Mouse (Mus musculus) kidney, adult 2 months (tissue): ENCODE measurements around the gene BC147527. TPM values are rescaled to one million over a fixed set of nuclear protein-coding genes. Genes with fewer than 3 reads are reported as not detected.
A peak's percentile ranks its signal among the peaks of the same experiment; 100 is the strongest.
"Not testable (repeated sequence)": the region's sequence is repeated elsewhere in the genome, so short reads cannot be mapped to it uniquely, and the experiment has no call there.

Source experiments
- DNase-seq: peaks from one replicate; pipeline ENCODE4 v3.0.0; 2021
- H3K27ac ChIP-seq: fragments of 200-500 bp; 2 replicates; pipeline ENCODE4 v1.5.1; 2012; ENCODE audit warnings: low read depth, low read length, control low read depth, inconsistent platforms; ENCODE audit not compliant: insufficient read depth
- H3K27me3 ChIP-seq: fragments of 200-500 bp; replicated peaks from 2 replicates; pipeline ENCODE4 v1.6.1; 2012; ENCODE audit warnings: mild to moderate bottlenecking, moderate library complexity, low read length, inconsistent platforms; ENCODE audit not compliant: control insufficient read depth, insufficient read depth
- H3K36me3 ChIP-seq: fragments of 200-500 bp; 2 replicates; pipeline ENCODE4 v1.6.1; 2012; ENCODE audit warnings: mild to moderate bottlenecking, moderate library complexity, low read length, inconsistent platforms; ENCODE audit not compliant: control insufficient read depth, insufficient read depth
- H3K4me1 ChIP-seq: fragments of 200-500 bp; 2 replicates; pipeline ENCODE4 v1.6.1; 2011; ENCODE audit warnings: low read length; ENCODE audit not compliant: control insufficient read depth, insufficient read depth
- H3K4me3 ChIP-seq: fragments of 200-500 bp; 2 replicates; pipeline ENCODE4 v1.5.1; 2011; ENCODE audit warnings: mild to moderate bottlenecking, low read depth, low read length, control low read depth; ENCODE audit not compliant: insufficient read depth
- CTCF ChIP-seq: fragments of 200-500 bp; conservative IDR thresholded peaks from 2 replicates; pipeline ENCODE4 v1.5.1; 2011; ENCODE audit warnings: low read depth, mild to moderate bottlenecking, control low read depth, low read length, moderate library complexity, mixed read lengths; ENCODE audit not compliant: insufficient read depth, insufficient read length
- POLR2A ChIP-seq: fragments of 200-500 bp; IDR thresholded peaks from one replicate; pipeline ENCODE4 v1.6.1; 2011; ENCODE audit warnings: low read depth, low read length, control low read depth
- WGBS: fragments of 180-500 bp; shearing (Covaris S2); methylation state at CpG from one replicate; pipeline ENCODE4 v1.1.7; 2018; 5-methylcytosine and 5-hydroxymethylcytosine counted together
- polyA plus RNA-seq: library from polyadenylated mRNA; depleted of rRNA; stranded (reverse); fragments of >200 nt; gene quantifications from 2 replicates; pipeline ENCODE4 v1.2.3, GENCODE M21; 2012; rRNA removed

The BC147527 gene
- polyA plus RNA-seq, 1 experiment, result 0.78 TPM

- Histone ChIP-seq H3K36me3 (no peaks in the 10 kb centered on the region), H3K4me3 (no peak overlapping the region), H3K4me1 (no peaks in the 10 kb centered on the region), H3K27me3 (no peaks in the 10 kb centered on the region), H3K27ac (no peak overlapping the region)
- WGBS, result 63% methylated on average over 1 of the region's 1 CpGs
- TF ChIP-seq POLR2A, result no peak
- TF ChIP-seq CTCF, result no peak
- no peak for DNase-seq
Observed at GRCm38 (mm10) chr13:120299324-120299894, 783 bp upstream of the BC147527 start.

GRCm38 (mm10) chr13:120300853-120301252 lies 661 bp downstream of the BC147527 start:
- Histone ChIP-seq H3K27ac (no peak overlapping the region), H3K36me3 (no peaks in the 10 kb centered on the region), H3K4me3 (no peak overlapping the region), H3K27me3 (no peaks in the 10 kb centered on the region), H3K4me1 (no peaks in the 10 kb centered on the region)
- WGBS, result 71% methylated on average over 4 of the region's 4 CpGs
- DNase-seq, result no peak
- no peak for TF ChIP-seq CTCF
- TF ChIP-seq POLR2A, result no peak

GRCm38 (mm10) chr13:120310749-120311148 lies 10.6 kb downstream of the BC147527 start:
- no peaks in the 10 kb centered on the region for H3K36me3 ChIP-seq
- no peaks in the 10 kb centered on the region for H3K4me1 ChIP-seq

GRCm38 (mm10) chr13:120313584-120313983 lies 13.4 kb downstream of the BC147527 start:
- Histone ChIP-seq H3K4me1 (no peaks in the 10 kb centered on the region), H3K27me3 (no peaks in the 10 kb centered on the region), H3K4me3 (no peak overlapping the region), H3K36me3 (no peaks in the 10 kb centered on the region), H3K27ac (no peak overlapping the region)
- TF ChIP-seq POLR2A (no peak), CTCF (peak; percentile 32)
- DNase-seq, result no peak
- WGBS, result 49% methylated on average over 14 of the region's 14 CpGs

More at GRCm38 (mm10) chr13:120310749-120311148, 10.6 kb downstream of the BC147527 start:
- no peak overlapping the region for H3K4me3 ChIP-seq
- no peak for DNase-seq
- 77% methylated on average over 4 of the region's 4 CpGs for WGBS
- no peak for TF ChIP-seq CTCF
- TF ChIP-seq POLR2A, result no peak
- no peak overlapping the region for H3K27ac ChIP-seq
- H3K27me3 ChIP-seq, result no peaks in the 10 kb centered on the region

- 68% methylated on average over 3 of the region's 3 CpGs for WGBS
- H3K27me3 ChIP-seq, DNase-seq, H3K4me1 ChIP-seq, H3K4me3 ChIP-seq, H3K36me3 ChIP-seq, H3K27ac ChIP-seq: not testable (repeated sequence)
Observed at GRCm38 (mm10) chr13:120316578-120316977, 16.4 kb downstream of the BC147527 start, which contains the start of gene Tcstv3. Gene Tcstv3 (plus strand): TSS chr13:120316878.

- TF ChIP-seq CTCF (no peak), POLR2A (no peak)
- 63% methylated on average over 3 of the region's 3 CpGs for WGBS
Observed at GRCm38 (mm10) chr13:120320183-120320582, 20.0 kb downstream of the BC147527 start.

DNA sequence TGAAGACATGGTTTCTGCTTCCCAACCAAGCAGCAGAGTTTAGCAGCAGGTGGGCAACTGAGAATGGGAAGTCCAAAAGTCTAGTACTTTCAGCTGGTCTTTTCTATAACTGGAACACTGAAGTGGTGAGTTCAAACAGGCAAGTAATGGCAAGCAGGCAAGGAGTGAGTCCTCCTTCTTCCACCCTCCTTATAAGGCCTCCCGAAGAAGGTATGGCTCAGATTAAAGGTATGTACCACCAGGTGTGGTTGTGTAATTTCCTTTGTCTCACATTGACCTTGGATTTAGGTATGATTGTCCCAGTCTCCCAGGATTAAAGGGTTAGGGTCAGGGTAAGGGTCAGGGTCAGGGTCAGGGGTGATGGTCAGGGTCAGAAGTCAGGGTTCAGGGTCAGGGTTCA lies 20.5 kb downstream of the BC147527 start:
- H3K4me1 ChIP-seq, result no peaks in the 10 kb centered on the region
- TF ChIP-seq POLR2A (no peak), CTCF (no peak)
- 91% methylated on average over 1 of the region's 1 CpGs for WGBS
- H3K27ac ChIP-seq, result no peak overlapping the region
- H3K4me3 ChIP-seq, result no peak overlapping the region
- no peak for DNase-seq
- H3K36me3 ChIP-seq, result no peaks in the 10 kb centered on the region
- H3K27me3 ChIP-seq, result no peaks in the 10 kb centered on the region

More at GRCm38 (mm10) chr13:120320183-120320582, 20.0 kb downstream of the BC147527 start:
- no peak for DNase-seq
- Histone ChIP-seq H3K36me3 (no peaks in the 10 kb centered on the region), H3K27me3 (no peaks in the 10 kb centered on the region), H3K4me1 (no peaks in the 10 kb centered on the region), H3K4me3 (no peak overlapping the region), H3K27ac (no peak overlapping the region)

Other genes starting within 250 kb of the BC147527 start
- gene Gm21188, start 248.2 kb upstream of the BC147527 start, polyA plus RNA-seq, result 0.19 and 0.80 TPM in 2 replicates
- gene Gm20767, start 160.1 kb upstream of the BC147527 start, polyA plus RNA-seq, result not detected in 2 replicates
- gene Gm21818, start 128.0 kb upstream of the BC147527 start, polyA plus RNA-seq, result not detected in 2 replicates
- 0.19 and 0.81 TPM in 2 replicates for gene Gm21762, start 84.4 kb upstream of the BC147527 start, polyA plus RNA-seq
- gene Gm21731, start 61.3 kb upstream of the BC147527 start, polyA plus RNA-seq, result not detected in 2 replicates
- not detected in 2 replicates for gene AF067061, start 37.3 kb upstream of the BC147527 start, polyA plus RNA-seq
- gene Tcstv3, start 16.5 kb downstream of the BC147527 start, polyA plus RNA-seq, result not detected in 2 replicates